Mouse (Mus musculus) heart, postnatal 0 days (tissue): ENCODE data around the gene Tshr. TPM values are rescaled to one million over a fixed set of nuclear protein-coding genes. Genes with fewer than 3 reads are reported as not detected.
"Not testable (repeated sequence)": the region's sequence is repeated elsewhere in the genome, so short reads cannot be mapped to it uniquely, and the experiment has no call there.

Experiments used
- ATAC-seq: fragments of 200-750 bp; cut with Nextera tagmentation; 2 replicates; pipeline ENCODE4 v1.8.0; 2017; ENCODE audit warnings: low read depth, moderate number of reproducible peaks, moderate library complexity; ENCODE audit not compliant: insufficient read depth
- DNase-seq: peaks from one replicate; pipeline ENCODE4 v3.0.0-alpha.2; 2016; ENCODE audit warnings: low spot score
- H3K27ac ChIP-seq: fragments of 300-500 bp; sonication (generic); 2 replicates; pipeline ENCODE4 v1.5.1; 2014; ENCODE audit warnings: low read depth, mild to moderate bottlenecking
- H3K27me3 ChIP-seq: fragments of 300-500 bp; sonication (generic); 2 replicates; pipeline ENCODE4 v1.6.1; 2014; ENCODE audit warnings: low read length, mixed read lengths; ENCODE audit not compliant: control insufficient read depth, insufficient read depth
- H3K36me3 ChIP-seq: fragments of 300-500 bp; sonication (generic); replicated peaks from 2 replicates; pipeline ENCODE4 v1.6.1; 2014; ENCODE audit warnings: low read length, mixed read lengths; ENCODE audit not compliant: control insufficient read depth, insufficient read depth
- H3K4me1 ChIP-seq: fragments of 300-500 bp; sonication (generic); 2 replicates; pipeline ENCODE4 v1.6.1; 2014; ENCODE audit warnings: antibody characterized with exemption; ENCODE audit not compliant: control insufficient read depth, insufficient read depth
- H3K4me2 ChIP-seq: fragments of 300-500 bp; sonication (generic); 2 replicates; pipeline ENCODE4 v1.6.1; 2014; ENCODE audit warnings: low read depth, mild to moderate bottlenecking, low read length, moderate library complexity
- H3K4me3 ChIP-seq: fragments of 300-500 bp; sonication (generic); 2 replicates; pipeline ENCODE4 v1.5.1; 2014; ENCODE audit warnings: low read depth, low read length
- H3K9ac ChIP-seq: fragments of 300-500 bp; sonication (generic); replicated peaks from 2 replicates; pipeline ENCODE4 v1.6.1; 2014; ENCODE audit warnings: low read depth, low read length, mixed read lengths
- H3K9me3 ChIP-seq: fragments of 300-500 bp; sonication (generic); replicated peaks from 2 replicates; pipeline ENCODE4 v1.6.1; 2016; ENCODE audit warnings: low read length; ENCODE audit not compliant: control insufficient read depth
- CTCF ChIP-seq: IDR thresholded peaks from 2 replicates; pipeline ENCODE4 v1.5.1; 2016; ENCODE audit warnings: antibody characterized with exemption, control low read depth, low read depth
- EP300 ChIP-seq: IDR thresholded peaks from 2 replicates; pipeline ENCODE4 v1.6.1; 2016; ENCODE audit warnings: antibody characterized with exemption, low read depth
- WGBS: fragments of 180-500 bp; shearing (Covaris S2); extraction: QIAGEN DNeasy Blood & Tissue Kit; methylation state at CpG from one replicate; pipeline ENCODE4 v1.1.7; 2014; 5-methylcytosine and 5-hydroxymethylcytosine counted together
- polyA plus RNA-seq: library from polyadenylated mRNA; unstranded; fragments of >200 nt; fragmentation: Nextera tagmentation; extraction: Ambion mirVana; gene quantifications from 2 replicates; pipeline ENCODE4 v1.2.1, GENCODE M21; 2015
- total RNA-seq: library from RNA; depleted of rRNA; stranded (reverse); fragments of >200 nt; gene quantifications from 2 replicates; pipeline ENCODE4 v1.2.3, GENCODE M21; 2014; ENCODE audit warnings: low replicate concordance

The Tshr gene
- total and polyA plus RNA-seq, 2 experiments from 2014 or later, result 0.05 TPM; not detected in 1

GRCm38 (mm10) chr12:91583409-91583808 is 199.0 kb downstream of the Tshr start:
- DNase-seq (no peak), ATAC-seq (no peak)
- H3K36me3 ChIP-seq, result peaks cover 42% of the 10 kb centered on the region
- peaks cover 12% of the 10 kb centered on the region for H3K4me1 ChIP-seq
- H3K27ac ChIP-seq, result no peak overlapping the region
- no peak overlapping the region for H3K4me2 ChIP-seq
- no peak overlapping the region for H3K9ac ChIP-seq
- no peaks in the 10 kb centered on the region for H3K27me3 ChIP-seq
- TF ChIP-seq EP300, result no peak
- TF ChIP-seq CTCF, result no peak
- WGBS, result 37% methylated on average over 6 of the region's 6 CpGs
- H3K9me3 ChIP-seq, result no peaks in the 10 kb centered on the region
- no peak overlapping the region for H3K4me3 ChIP-seq

- Histone ChIP-seq H3K9me3 (no peaks in the 10 kb centered on the region), H3K27me3 (no peaks in the 10 kb centered on the region), H3K4me3 (no peak overlapping the region), H3K36me3 (peaks cover 35% of the 10 kb centered on the region), H3K9ac (no peak overlapping the region), H3K4me1 (peaks cover 12% of the 10 kb centered on the region), H3K4me2 (no peak overlapping the region), H3K27ac (no peak overlapping the region)
- TF ChIP-seq EP300 (no peak), CTCF (no peak)
- no peak for ATAC-seq
- no peak for DNase-seq
- WGBS, result 88% methylated on average over 3 of the region's 3 CpGs
Observed at GRCm38 (mm10) chr12:91585206-91585605, 200.8 kb downstream of the Tshr start.

GRCm38 (mm10) chr12:91585815-91586214 is 201.5 kb downstream of the Tshr start:
- H3K27ac ChIP-seq, H3K4me3 ChIP-seq, DNase-seq, H3K9ac ChIP-seq, H3K27me3 ChIP-seq, ATAC-seq, H3K9me3 ChIP-seq, H3K4me2 ChIP-seq: not testable (repeated sequence)
- 85% methylated on average over 4 of the region's 4 CpGs for WGBS
- H3K36me3 ChIP-seq, result peaks cover 29% of the 10 kb centered on the region
- peaks cover 16% of the 10 kb centered on the region for H3K4me1 ChIP-seq

- ATAC-seq, result no peak
- H3K27ac ChIP-seq, result no peak overlapping the region
- H3K9me3 ChIP-seq, result no peaks in the 10 kb centered on the region
- peaks cover 18% of the 10 kb centered on the region for H3K4me1 ChIP-seq
- DNase-seq, result no peak
- WGBS, result 60% methylated on average over 3 of the region's 3 CpGs
- peaks cover 20% of the 10 kb centered on the region for H3K36me3 ChIP-seq
- no peaks in the 10 kb centered on the region for H3K27me3 ChIP-seq
- H3K9ac ChIP-seq, result no peak overlapping the region; the same call in 1 of the 2 replicates
- peak overlapping the region; percentile 84; the same call in 1 of the 2 replicates for H3K4me2 ChIP-seq
- H3K4me3 ChIP-seq, result no peak overlapping the region
- no peak for TF ChIP-seq CTCF
- no peak for TF ChIP-seq EP300
Observed at GRCm38 (mm10) chr12:91587077-91587476, 202.7 kb downstream of the Tshr start.

GRCm38 (mm10) chr12:91587491-91588033 is 203.2 kb downstream of the Tshr start:
- Histone ChIP-seq H3K36me3 (peaks cover 20% of the 10 kb centered on the region), H3K27me3 (no peaks in the 10 kb centered on the region), H3K4me1 (peaks cover 18% of the 10 kb centered on the region), H3K27ac (peak overlapping the region; percentile 100), H3K9ac (peak overlapping the region; percentile 100), H3K9me3 (no peaks in the 10 kb centered on the region), H3K4me3 (peak overlapping the region; percentile 87), H3K4me2 (peak overlapping the region; percentile 84)
- DNase-seq (peak; percentile 7), ATAC-seq (no peak)
- TF ChIP-seq CTCF (no peak), EP300 (no peak)
- 30% methylated on average over 5 of the region's 5 CpGs for WGBS

- DNase-seq (peak; percentile 98), ATAC-seq (peak; percentile 83)
- Histone ChIP-seq H3K27me3 (no peaks in the 10 kb centered on the region), H3K4me2 (peak overlapping the region; percentile 84), H3K4me1 (peaks cover 17% of the 10 kb centered on the region), H3K4me3 (peak overlapping the region; percentile 87), H3K9ac (peak overlapping the region; percentile 100), H3K9me3 (no peaks in the 10 kb centered on the region), H3K27ac (peak overlapping the region; percentile 100), H3K36me3 (peaks cover 20% of the 10 kb centered on the region)
- under 1% methylated on average over 32 of the region's 32 CpGs for WGBS
- TF ChIP-seq EP300, result peak; percentile 61; the same call in 1 of the 2 replicates
- no peak for TF ChIP-seq CTCF
Observed at GRCm38 (mm10) chr12:91588176-91588669, 203.9 kb downstream of the Tshr start.
